Mouse (Mus musculus): ENCODE measurements around the gene Hecw2. TPM values are rescaled to one million over a fixed set of nuclear protein-coding genes. Genes with fewer than 3 reads are reported as not detected.

Gene Hecw2
- 1 to 10 TPM; 1.9 to 4.3 (median 2.3) TPM for total RNA-seq (2022)

GRCm38 (mm10) chr1:54194954-54195305 lies at the start of gene Hecw2:
Hecw2 (minus strand) TSS chr1:54195168.
- peak in 1 of 2 experiments; percentile 7 for DNase-seq (ENCODE audit: low spot score in 2 of 2)

DNA sequence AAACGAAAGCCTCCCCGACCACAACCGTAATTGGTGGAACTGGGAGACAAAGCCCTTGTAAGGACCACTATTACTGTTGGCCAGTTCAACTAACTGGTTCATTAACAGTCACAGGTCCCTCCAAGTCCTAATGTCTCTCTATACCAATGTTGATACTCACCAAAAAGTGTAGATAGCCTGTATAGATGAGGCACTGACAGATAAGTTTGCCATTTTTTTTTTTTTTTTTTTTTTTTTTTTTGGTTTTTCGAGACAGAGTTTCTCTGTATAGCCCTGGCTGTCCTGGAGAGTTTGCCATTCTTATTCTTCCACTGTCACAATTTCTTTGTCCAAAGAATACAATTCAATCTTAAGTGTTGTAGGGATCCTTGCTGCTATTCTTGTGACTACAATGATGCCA lies 47.8 kb upstream of the Hecw2 start:
- DNase-seq (ENCODE audit: low spot score in 2 of 2) = no peak

- DNase-seq (ENCODE audit: low spot score in 2 of 2) = no peak
Measured at GRCm38 (mm10) chr1:54220273-54220672, 25.3 kb upstream of the Hecw2 start.

GRCm38 (mm10) chr1:54194183-54194953 lies 600 bp downstream of the Hecw2 start:
- peak in 1 of 2 experiments; percentile 7 for DNase-seq (ENCODE audit: low spot score in 2 of 2)

DNA sequence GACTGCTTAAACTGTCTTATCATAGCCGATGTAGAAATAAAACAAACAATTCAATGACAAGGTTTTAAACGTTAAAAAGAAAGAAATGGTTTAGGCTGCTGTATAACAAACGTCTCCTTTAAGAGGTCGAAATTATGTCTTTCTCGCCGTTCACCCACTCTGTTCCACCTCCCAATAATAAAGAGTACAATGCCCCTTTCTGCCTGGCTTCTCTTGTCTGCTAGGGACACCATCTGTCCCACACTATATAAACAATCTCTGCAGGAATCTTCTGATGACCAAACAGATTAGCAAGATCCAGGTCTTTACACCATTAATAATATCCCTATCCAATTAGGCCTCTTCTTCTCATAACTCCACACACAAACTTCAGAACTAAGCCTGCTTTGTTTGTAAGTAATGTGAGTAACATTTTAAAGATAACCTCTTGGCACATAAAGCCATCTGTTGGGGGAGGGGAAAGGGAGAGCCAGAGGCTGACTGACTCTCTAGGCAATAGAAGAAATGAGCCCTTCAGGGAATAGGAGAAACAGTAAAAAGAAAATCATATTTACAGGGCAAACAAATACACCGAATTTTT lies 1.7 kb downstream of the Hecw2 start:
- DNase-seq (ENCODE audit: low spot score in 2 of 2) = no peak

- DNase-seq (ENCODE audit: low spot score in 2 of 2) = peak in 1 of 2 experiments; percentile 2
Measured at GRCm38 (mm10) chr1:54187579-54187978, 7.4 kb downstream of the Hecw2 start.

GRCm38 (mm10) chr1:54186347-54186746 lies 8.6 kb downstream of the Hecw2 start:
- no peak for DNase-seq (ENCODE audit: low spot score in 2 of 2)

- DNase-seq (ENCODE audit: low spot score in 2 of 2) = no peak
Measured at GRCm38 (mm10) chr1:54180663-54181062, 14.3 kb downstream of the Hecw2 start.

GRCm38 (mm10) chr1:54179179-54179578 lies 15.8 kb downstream of the Hecw2 start:
- no peak for DNase-seq (ENCODE audit: low spot score in 2 of 2)

GRCm38 (mm10) chr1:54176592-54176991 lies 18.4 kb downstream of the Hecw2 start:
- DNase-seq (ENCODE audit: low spot score in 2 of 2) = no peak

DNA sequence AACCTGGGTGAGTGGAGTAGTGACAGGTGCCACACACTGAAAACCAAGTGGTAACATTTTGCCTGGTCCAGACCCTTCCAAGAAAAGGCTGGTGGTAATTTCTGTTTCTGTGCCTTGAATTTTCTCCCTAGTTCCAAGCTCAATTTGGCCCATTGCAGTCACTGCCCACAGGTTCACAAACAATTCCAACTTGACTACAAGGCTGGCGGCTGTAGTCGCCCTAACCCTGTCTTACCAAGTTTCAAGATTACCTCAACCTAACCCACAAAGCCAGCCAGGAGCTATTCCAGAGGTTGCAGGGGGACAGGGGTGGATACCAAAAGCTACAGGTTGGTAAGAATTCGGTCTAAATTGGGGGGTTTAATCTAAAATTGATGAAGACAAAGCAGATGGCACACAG lies 27.0 kb downstream of the Hecw2 start:
- no peak for DNase-seq (ENCODE audit: low spot score in 2 of 2)

- DNase-seq (ENCODE audit: low spot score in 2 of 2) = no peak
Measured at GRCm38 (mm10) chr1:54159531-54159930, 35.4 kb downstream of the Hecw2 start.

- DNase-seq (ENCODE audit: low spot score in 2 of 2) = no peak
Measured at GRCm38 (mm10) chr1:54153216-54153786, 41.7 kb downstream of the Hecw2 start.

DNA sequence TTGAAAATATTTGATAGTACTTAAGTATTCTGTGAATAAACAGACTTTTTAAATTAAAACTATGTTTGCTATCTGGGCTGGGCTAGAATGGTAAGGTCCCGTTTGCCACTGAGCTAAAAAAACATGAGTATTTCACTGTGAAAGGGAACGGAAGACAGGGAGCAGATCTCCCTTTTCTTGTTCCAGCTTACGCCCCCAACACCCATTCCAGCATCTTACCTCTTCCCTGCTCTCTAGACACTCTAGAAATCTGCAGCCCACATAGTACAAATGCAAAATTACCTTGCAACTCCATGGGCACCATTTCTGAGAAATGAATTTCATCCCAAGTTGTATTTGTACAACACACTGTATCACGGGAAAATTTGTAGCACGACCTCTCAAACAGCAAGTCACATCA lies 49.9 kb downstream of the Hecw2 start:
- DNase-seq (ENCODE audit: low spot score in 2 of 2) = no peak

DNA sequence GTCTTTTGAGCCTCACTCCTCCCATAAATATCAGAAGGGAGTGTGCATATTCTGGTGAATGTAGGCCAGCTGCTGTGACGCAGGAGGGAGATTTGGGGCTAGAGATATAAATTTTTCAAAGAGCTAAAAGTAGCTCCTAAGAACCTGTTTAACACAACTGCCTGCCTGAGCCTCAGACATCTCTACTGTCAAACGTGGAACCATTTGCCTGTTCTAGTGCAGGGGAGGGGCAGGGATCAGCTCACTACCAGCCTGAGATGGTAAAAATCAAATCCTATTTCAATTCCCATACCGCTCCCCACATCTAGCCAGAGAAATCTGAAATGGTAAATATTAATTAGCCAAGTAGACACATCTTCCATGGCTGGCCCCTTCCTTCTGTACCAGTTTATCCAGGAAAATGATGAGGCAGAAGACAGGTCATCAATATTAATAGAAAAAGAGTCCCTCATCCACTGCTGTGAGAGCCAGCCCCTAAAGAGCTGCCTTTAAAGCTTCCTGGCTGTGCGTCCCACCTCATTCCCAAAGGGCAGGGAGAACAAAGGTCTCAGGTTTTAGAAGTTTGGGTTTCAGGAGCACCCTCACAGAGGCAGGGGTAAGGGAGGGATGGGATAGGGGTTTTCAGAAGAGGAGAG lies 61.0 kb downstream of the Hecw2 start:
- no peak for DNase-seq (ENCODE audit: low spot score in 2 of 2)

DNA sequence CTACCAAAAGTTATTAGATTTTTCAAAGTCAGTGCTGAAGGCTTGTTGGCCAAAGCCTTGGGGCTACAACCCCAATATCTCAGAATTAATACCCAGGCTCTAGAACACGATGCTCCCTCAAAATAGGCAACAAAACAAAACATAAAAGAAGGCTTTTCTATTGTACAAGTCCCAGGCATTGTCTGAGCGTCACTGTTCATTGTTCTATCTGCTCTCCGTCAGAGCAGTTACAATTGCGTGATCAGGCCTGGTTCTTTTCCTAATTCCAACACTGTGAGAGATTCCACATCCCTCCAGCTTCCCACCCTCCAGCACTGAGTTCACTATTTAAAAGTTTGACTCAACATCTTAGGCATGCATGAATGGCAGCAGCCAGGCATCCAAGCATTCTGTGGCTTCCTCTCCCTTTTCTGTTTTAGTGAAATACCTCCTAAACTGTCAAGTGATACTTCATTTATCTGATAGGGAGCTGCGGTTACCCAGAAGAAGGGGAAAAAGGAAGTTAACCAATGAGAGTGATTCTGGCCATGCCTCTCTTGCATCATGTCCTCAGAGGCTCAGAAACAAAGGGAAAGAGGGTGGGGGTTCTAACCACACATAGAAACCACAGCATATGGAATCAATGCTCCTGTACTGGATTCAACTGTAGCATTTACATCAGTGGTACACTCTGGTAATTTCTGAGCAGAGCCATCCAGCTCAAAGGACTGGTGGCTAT lies 66.1 kb downstream of the Hecw2 start:
- no peak for DNase-seq (ENCODE audit: low spot score in 2 of 2)

- DNase-seq (ENCODE audit: low spot score in 2 of 2) = no peak
Measured at GRCm38 (mm10) chr1:54126991-54127742, 67.8 kb downstream of the Hecw2 start.

- no peak for DNase-seq (ENCODE audit: low spot score in 2 of 2)
Measured at GRCm38 (mm10) chr1:54122551-54122950, 72.4 kb downstream of the Hecw2 start.

GRCm38 (mm10) chr1:54121071-54121730 lies 73.8 kb downstream of the Hecw2 start:
- DNase-seq (ENCODE audit: low spot score in 2 of 2) = no peak

DNA sequence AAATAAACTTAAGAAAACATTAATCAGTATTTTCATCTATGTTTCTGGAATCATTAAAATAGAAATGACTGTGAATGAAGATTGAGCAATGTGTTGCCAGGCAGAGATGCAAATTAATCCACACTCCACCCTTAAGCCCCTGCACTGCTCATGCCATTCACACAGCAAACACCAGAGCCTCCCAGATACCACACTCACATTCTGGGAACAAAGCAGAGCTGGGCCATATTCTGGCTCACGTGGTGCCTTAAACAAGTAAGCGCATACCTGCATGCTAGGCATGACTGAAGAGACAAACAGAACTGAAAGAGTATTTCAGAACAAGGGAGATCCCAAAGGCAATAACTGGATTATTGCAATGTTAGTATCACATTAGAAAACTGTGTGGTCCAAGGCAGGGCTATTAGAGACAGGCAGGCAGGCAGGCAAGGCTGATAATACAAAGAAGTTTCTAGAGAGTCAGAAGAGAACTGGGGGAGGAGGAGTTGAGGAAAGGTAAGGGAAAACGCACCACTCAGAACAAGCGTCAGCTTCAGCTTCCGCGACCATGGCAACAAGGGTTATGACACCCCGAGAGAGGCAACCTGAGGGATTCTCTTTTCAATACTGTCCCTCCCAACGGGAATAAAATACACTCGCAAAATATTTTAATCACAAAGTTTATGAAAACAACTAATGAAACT lies 75.2 kb downstream of the Hecw2 start:
- no peak for DNase-seq (ENCODE audit: low spot score in 2 of 2)
